Mouse (Mus musculus): ENCODE data around the gene Sytl3.

Gene Sytl3

GRCm38 (mm10) chr17:6759717-6760292 is 100.9 kb downstream of the Sytl3 start:
- DNase-seq: no peak

GRCm38 (mm10) chr17:6763513-6764226 is 104.8 kb downstream of the Sytl3 start:
- DNase-seq: no peak

- no peak for DNase-seq
Measured at GRCm38 (mm10) chr17:6764227-6764593, 105.3 kb downstream of the Sytl3 start.

- DNase-seq: no peak
Measured at GRCm38 (mm10) chr17:6764730-6765129, 105.8 kb downstream of the Sytl3 start.

GRCm38 (mm10) chr17:6765886-6766285 is 107.0 kb downstream of the Sytl3 start:
- no peak for DNase-seq

- DNase-seq: no peak
Measured at GRCm38 (mm10) chr17:6766823-6767222, 107.9 kb downstream of the Sytl3 start.

- DNase-seq: no peak
Measured at GRCm38 (mm10) chr17:6767771-6768170, 108.9 kb downstream of the Sytl3 start.

GRCm38 (mm10) chr17:6768301-6768788 is 109.5 kb downstream of the Sytl3 start:
- no peak for DNase-seq

GRCm38 (mm10) chr17:6769602-6770001 is 110.7 kb downstream of the Sytl3 start:
- no peak for DNase-seq

- no peak for DNase-seq
Measured at GRCm38 (mm10) chr17:6771661-6772489, 113.0 kb downstream of the Sytl3 start.

GRCm38 (mm10) chr17:6772490-6772773 is 113.5 kb downstream of the Sytl3 start:
- no peak for DNase-seq

GRCm38 (mm10) chr17:6773249-6773966 is 114.5 kb downstream of the Sytl3 start:
- no peak for DNase-seq

GRCm38 (mm10) chr17:6775221-6775620 is 116.3 kb downstream of the Sytl3 start:
- no peak for DNase-seq

GRCm38 (mm10) chr17:6775671-6776070 is 116.8 kb downstream of the Sytl3 start:
- DNase-seq: no peak

- no peak for DNase-seq
Measured at GRCm38 (mm10) chr17:6776123-6776522, 117.2 kb downstream of the Sytl3 start.

- no peak for DNase-seq
Measured at GRCm38 (mm10) chr17:6776576-6776975, 117.7 kb downstream of the Sytl3 start.

- DNase-seq: no peak
Measured at GRCm38 (mm10) chr17:6777061-6777460, 118.2 kb downstream of the Sytl3 start.

- DNase-seq: no peak
Measured at GRCm38 (mm10) chr17:6777629-6778331, 118.9 kb downstream of the Sytl3 start.

GRCm38 (mm10) chr17:6778332-6778683 is 119.4 kb downstream of the Sytl3 start:
- DNase-seq: no peak

GRCm38 (mm10) chr17:6778771-6779509 is 120.0 kb downstream of the Sytl3 start:
- peak; percentile 50 for DNase-seq

GRCm38 (mm10) chr17:6779632-6780031 is 120.7 kb downstream of the Sytl3 start:
- no peak for DNase-seq
